Mouse (Mus musculus) gastrocnemius, adult 8-10 months (tissue): Measurements from ENCODE around the gene Ppp1r35. TPM values are rescaled to one million over a fixed set of nuclear protein-coding genes. Genes with fewer than 3 reads are reported as not detected.

Experiments
- DNase-seq, 2 experiments: peaks; one replicate each; pipeline ENCODE4 v3.0.0; 2022; ENCODE audit warnings: low spot score in 2 of 2
- total RNA-seq, 4 experiments: library from RNA; stranded (reverse); gene quantifications; 2 replicates each; pipeline ENCODE4 v1.2.4; 2022

The Ppp1r35 gene
- total RNA-seq, 4 experiments from 2014 or later = 4.7 to 6.0 (median 5.3) TPM

- no peak for DNase-seq
These were observed 27.3 kb upstream of the Ppp1r35 start for GRCm38 (mm10) chr5:137751221-137751887.

- no peak for DNase-seq
These were observed 26.7 kb upstream of the Ppp1r35 start for GRCm38 (mm10) chr5:137751988-137752387.

DNA sequence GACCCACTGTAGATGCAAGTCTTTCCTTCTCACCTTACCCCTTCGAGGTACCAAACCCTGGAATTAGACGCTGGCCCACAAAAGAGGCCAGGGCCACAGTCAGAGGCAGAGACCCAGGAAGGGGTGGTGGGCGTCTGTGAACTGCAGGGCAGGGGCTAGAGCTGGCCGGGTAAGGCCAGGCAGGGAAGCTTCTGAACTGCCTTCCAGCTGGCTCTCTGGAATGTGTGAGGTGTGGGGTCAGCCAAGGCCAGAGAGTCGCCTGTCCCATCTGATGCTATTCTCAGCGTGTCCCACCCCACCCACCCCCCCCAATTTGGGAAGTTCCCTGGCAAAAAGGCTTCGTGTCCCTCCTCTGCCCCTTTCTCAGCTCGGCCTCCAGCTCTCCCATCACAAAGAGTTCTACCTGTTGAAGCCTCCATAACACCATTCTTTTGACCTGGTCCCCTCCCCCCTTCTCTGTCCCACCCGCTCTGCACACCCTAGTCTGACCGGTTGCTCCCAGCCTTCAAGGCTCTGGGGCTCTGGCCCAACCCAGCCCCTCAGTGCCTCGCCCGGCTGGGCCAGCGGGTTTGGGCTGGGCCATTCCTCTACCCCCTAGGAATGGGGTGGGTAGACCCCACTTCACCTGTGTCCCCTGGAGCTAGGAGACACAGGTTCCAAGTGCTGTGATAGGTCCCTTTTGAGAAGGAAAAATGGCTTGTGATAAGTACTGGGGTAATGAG, 25.4 kb upstream of the Ppp1r35 start:
- no peak for DNase-seq

- no peak for DNase-seq
These were observed 23.2 kb upstream of the Ppp1r35 start for GRCm38 (mm10) chr5:137755425-137755824.

DNA sequence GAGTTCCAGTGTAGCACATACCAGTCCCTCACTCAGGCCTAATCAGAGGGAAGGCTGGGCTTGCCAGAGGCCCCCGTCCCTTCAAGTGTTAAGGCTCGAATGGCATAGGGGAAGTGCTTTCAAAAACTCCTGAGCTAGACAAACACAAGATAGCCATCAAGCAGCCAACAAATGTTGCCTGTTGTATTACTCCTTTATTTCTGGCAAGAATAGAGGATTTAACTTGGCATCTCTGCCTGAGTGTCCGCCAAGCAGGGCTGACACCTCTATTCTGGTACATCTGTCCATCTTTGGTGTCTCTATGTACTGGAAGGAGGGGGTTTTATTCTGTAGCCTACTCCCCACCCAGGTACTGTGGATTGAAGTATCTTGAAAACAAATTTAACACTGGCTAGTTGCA, 22.5 kb upstream of the Ppp1r35 start:
- DNase-seq = no peak

GRCm38 (mm10) chr5:137756882-137757661, 21.6 kb upstream of the Ppp1r35 start:
- DNase-seq = peak; percentile 79 to 83

GRCm38 (mm10) chr5:137757887-137758286, 20.8 kb upstream of the Ppp1r35 start:
- no peak for DNase-seq

DNA sequence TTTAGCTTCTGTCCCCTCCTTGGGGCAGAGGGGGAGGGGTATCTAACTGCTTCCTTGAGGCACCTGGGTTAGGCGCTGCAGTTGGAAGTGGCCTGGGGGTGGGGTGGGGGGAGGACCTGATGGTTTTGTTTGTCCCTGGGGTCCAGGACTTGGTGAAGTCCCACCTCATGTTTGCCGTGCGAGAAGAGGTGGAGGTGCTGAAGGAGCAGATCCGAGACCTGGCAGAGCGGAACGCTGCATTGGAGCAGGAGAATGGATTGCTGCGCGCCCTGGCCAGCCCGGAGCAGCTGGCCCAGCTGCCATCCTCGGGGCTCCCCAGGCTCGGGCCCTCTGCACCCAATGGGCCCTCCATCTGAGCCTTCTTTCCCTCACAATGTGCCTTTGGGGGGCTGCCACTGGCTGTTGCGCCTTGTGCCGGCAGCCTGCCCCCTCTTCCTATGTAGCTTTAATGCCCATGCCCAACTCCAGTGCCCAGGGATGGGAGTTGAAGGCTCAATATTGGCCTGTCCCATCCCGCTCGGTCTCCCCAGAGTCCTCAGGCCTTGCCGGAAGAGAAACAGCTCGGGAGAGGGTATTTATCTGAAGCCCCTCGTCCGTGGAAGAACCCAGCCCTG, 19.6 kb upstream of the Ppp1r35 start:
- DNase-seq = no peak

DNA sequence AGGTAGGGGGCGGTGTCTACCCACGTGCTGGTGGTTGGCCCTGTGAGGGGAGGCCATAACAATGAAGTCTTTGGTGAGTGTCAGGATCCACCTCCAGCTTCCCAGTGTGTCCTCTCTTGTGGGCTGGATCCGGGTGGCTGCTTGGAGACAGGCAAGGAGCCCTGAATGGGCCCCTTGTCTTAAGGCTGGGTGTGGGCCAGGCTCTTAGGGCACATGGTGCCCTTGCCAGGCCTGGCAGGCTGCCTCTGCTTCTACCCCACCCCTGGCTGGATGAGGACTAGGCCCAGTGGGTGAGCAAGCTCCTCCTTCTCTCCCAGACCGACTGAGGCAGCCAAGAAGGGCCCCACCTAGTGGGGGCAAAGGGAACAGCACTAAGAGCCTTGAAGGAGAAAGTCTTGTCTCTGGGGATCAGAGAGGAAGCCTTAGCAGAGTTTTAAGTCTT, 18.7 kb upstream of the Ppp1r35 start:
- DNase-seq = peak; percentile 78 to 84

- no peak for DNase-seq
These were observed 13.9 kb upstream of the Ppp1r35 start for GRCm38 (mm10) chr5:137764609-137765340.

GRCm38 (mm10) chr5:137766270-137766669, 12.4 kb upstream of the Ppp1r35 start:
- DNase-seq = no peak

DNA sequence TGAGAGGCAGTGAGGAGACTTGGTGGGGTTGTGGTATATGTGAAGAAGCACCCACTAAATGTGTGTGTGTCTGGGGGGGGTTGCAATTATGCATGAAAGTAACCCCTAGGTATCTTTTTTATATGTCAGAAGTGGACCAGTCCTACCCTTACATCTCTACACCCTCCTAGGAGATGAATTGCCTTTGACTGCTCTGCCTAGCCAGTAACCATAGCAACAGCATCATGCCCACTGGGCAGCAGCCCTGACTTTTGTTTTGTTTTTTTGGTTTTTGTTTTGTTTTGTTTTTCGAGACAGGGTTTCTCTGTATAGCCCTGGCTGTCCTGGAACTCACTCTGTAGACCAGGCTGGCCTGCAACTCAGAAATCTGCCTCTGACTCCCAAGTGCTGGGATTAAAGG, 10.2 kb upstream of the Ppp1r35 start:
- no peak for DNase-seq

DNA sequence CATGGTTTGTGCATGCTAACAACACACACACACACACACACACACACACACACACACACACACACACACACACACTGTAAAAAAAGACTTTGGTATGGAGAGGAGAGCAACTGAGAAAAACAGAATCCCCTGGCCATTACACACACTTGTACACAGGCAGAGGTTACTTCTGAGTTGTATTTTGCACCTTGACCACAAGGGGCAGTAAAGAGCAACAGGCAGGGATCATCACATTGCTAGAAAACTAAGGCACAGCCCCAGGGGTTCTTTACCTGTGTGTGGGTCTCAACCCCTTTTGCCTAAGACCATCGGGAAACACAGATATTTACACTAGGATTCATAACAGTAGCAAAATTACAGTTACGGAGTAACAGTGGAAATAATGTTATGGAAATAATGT, 7.9 kb upstream of the Ppp1r35 start:
- DNase-seq = no peak

GRCm38 (mm10) chr5:137772755-137773154, 5.9 kb upstream of the Ppp1r35 start:
- no peak for DNase-seq

GRCm38 (mm10) chr5:137775587-137776290, 2.9 kb upstream of the Ppp1r35 start:
- DNase-seq = no peak

DNA sequence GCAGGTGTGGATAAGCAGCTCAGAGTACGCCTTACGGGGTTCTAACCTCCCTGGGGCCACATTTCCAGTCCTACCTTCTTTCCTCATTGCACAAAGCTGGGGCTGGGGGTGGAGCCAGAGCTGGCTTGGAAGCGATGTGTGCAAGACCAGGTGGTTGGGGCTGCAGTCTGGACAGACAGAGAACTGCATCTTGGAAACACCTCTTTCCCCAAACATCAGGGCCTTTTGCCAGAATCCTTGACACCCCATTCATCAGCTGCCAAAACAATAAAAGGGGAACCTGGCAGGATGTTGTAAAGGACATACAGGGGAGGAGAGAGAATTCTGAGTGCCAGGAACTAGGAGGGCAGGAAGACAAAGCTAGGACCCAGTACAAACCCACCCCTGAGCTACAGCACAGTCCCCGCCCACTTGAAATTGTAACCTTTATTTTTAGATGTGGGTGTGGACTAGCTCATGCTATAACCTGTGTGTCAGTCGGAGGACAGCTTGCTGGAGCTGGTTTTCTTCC, 2.2 kb upstream of the Ppp1r35 start:
- no peak for DNase-seq

GRCm38 (mm10) chr5:137777267-137777845, 1.3 kb upstream of the Ppp1r35 start:
- no peak for DNase-seq

GRCm38 (mm10) chr5:137779053-137779933, 644 bp downstream of the Ppp1r35 start:
- no peak for DNase-seq

DNA sequence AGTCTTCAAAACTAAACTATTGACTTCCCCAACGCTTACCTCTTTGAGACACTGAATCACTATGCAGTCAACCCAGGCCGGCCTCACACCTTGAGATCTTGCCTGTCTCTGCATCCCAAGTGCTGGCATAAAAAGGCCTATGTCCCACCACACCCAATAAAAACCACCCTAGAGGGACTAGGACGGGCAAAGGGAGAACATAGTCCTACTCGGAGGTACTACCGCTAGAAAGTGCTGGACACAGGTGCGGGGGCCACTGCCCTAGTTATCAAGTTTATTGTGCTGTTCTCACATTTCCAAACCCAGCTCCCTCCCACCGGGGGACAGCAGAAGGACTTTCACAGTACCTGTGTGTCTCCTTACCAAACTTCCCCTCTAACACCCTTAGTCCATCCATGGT, 3.0 kb downstream of the Ppp1r35 start:
- DNase-seq = no peak
